In the genomic region with DNA sequence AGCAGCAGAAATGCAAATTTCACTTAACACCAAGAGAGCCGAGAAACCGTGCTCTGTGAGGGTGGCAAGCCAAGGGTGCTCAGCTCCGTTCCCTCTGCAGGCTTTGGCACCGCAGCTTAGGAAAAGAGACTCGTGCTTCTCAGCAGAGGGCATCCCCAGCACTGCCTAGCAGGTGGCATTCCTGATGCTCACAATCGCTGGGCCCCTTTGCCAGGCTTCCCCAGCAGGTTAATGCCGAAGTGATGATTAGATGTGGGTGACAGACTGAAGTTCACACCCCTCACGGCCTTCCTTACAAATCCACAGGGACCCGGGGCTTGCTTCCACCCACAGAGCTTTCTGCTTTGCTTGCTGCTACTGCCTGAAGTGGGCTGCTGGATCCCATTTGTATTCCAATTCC, we compare ENCODE assay signal across 10 mouse cellular contexts.
DNase-seq lines count a peak whose midpoint lies in the region.
"Had no signal": no experiment of that assay in that cellular context is flagged by ENCODE, and none has a peak within 500 bp of the region (broad histone marks: within the 10 kb centered on the region; RNA-seq: fewer than 3 reads in every experiment).

No protein-coding gene starts in this region.

- peak; percentile 30 for DNase-seq in cerebellum, adult 9-11 months
- no peak for DNase-seq in cerebellum, adult 9-10 months
- peak; percentile 72 for DNase-seq in right cerebral cortex, adult 18-20 months
- DNase-seq in right cerebral cortex, postnatal 14 days: no peak
- DNase-seq in left cerebral cortex, adult 18-20 months (ENCODE audit: low spot score in 2 of 2): peak; percentile 41 to 59
- no peak for DNase-seq in kidney, adult 9 months
- no peak for DNase-seq in heart, adult 9 months (ENCODE audit: low spot score in 2 of 2)
- no peak for DNase-seq in kidney, postnatal 14 days
- DNase-seq: gastrocnemius, postnatal 10 days; heart, postnatal 4 days had no signal

Comparison
In these comparisons a context has a peak if more than half of its experiments do, and no peak if none do; other contexts are left out.
1. DNase-seq: peak in cerebellum, adult 9-11 months (single experiment), right cerebral cortex, adult 18-20 months (single experiment) and left cerebral cortex, adult 18-20 months (2 of 2); none in cerebellum, adult 9-10 months (single experiment), right cerebral cortex, postnatal 14 days (single experiment), kidney, adult 9 months (single experiment), heart, adult 9 months (0 of 2) and kidney, postnatal 14 days (single experiment).